Mouse (Mus musculus) thymus, postnatal 4 days (tissue): ENCODE measurements at regions not wholly inside any gene's neighbourhood (a gene's known extent, or its start where the extent isn't known, plus 50 kb on each side); places are given as distances from the start of the nearest gene placed in this dataset.
A peak's percentile ranks its signal among the peaks of the same experiment; 100 is the strongest.

Experiments
- DNase-seq: peaks from one replicate; pipeline ENCODE4 v3.0.0; 2021

DNA sequence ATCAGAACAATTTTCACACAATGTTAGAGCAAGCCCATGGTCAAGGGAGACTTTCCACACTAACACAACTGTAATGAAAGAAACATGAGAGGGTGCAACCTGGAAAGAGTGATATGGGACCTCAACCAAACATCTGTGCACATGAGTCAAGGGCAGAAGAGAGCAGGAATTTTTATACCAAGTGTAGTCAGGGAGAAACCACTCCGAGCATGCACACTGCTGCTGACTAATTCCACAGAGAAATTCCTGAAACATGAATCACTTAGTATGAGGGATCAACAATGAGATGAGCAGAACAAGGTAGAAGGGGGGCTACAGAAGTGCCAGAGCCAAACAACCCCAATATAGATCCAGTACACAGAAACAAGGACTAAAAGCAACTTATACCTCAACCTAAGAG is 363.1 kb upstream of the Fbxo33 start:
- no peak for DNase-seq

DNA sequence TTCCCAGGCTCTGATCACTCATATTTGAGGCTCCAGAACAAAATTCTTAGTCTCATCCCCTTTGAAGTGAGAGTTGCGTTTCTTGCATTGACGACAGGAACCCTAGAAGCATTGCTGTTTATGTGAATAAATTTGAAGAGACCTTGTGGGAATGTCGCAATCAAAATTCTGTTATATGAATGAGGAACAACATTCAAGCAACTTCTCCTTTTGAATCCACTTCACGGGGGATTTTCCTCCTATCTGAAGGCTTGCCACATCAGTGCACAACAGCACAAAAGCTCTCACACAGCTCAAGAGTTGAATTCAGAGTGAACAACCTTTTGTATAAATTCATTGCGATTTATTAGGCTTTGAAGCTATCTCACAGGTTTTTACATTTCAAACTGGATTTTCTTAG is 360.2 kb upstream of the Fbxo33 start:
- DNase-seq = no peak

DNA sequence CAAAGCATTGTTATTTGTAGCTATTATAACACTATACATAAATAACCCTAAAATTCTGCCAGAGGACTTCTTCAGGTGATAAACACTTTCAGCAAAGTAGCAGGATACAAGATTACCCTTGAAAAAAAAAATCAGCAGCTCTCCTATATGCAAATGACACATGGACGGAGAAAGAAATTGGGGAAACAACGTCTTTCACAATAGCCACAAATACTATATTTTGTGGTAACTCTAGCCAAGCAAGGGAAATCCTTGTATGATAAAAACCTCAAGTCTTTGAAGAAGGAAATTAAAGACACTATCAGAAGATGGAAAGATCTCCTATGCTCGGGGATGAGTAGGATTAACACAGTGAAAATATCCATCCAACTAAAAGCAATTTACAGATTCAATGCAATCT is 344.4 kb upstream of the Fbxo33 start:
- DNase-seq = no peak

DNA sequence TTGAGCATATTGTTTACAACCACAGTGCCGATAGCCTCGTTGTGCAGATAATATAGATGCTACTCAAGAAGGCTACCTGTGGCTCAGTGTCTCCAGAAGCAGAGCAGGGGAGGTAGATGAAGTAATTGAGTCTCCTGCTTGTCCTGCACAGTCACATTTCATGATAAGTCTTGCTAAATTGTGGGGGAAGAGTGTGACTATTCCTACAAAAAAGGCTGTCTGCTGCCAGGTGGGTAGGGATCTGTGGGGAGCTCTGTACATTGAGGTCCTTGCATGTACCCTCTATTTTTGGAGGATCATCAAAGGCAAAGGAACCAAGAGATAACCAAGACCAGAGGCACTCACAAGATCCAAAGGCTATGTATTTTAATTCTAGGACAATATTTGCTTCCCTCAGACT is 320.3 kb upstream of the Fbxo33 start:
- no peak for DNase-seq

DNA sequence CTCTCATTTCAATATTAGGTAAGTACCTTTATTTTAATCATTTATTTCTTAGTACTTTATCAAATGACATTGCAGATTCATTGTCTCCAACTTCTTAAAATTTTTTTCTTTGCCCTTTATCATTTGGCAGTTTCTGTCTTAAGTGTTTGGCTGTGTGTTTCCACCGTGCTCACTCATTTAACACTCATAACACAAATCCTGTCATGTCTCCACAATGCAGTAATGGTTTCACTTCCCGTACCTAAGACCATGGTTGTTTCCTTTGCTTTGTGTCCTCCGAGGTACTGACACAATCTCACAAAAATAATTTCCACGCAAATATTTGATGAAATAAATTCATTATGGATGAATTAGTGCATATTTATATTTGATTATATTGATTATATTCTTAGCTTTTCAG is 311.0 kb upstream of the Fbxo33 start:
- DNase-seq = no peak

DNA sequence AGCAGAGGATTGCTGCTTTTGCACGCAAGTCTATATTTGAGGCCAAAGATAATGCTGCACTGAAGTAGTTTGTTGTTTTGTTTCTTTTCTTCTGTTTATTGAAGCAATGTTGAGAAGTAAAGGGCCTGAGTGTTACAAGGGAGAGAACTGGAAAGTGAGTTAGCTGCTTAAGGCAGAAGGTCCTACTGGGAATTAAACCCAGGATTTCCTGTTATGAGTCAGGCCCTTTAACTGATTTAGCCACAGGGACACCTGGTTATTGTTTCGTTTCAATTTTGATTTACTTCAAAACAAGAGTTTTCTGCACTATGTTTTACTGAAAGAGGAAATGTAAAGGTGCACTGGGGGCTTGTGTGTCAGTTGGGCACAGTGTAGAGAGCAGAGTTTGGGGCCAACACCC is 303.8 kb upstream of the Fbxo33 start:
- DNase-seq = no peak

DNA sequence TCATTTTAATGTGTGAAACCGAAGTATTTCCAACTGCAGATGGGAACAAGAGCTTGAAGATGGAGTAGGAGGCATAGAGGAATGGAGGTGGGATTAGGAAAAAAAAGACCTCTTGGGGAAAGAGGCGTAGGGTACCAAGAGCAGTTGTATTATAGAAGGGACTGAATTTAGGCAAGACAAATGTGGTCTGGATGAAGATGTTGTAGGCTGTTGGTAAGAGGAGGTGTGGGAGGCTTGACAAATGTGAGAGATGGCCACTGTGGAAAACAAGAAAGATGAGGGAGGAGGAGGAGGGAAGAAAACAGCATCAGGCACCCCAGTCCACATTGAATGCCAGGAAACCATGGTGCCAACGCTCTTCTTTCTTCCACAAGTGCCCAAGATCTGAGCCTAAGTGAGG is 302.4 kb upstream of the Fbxo33 start:
- DNase-seq = no peak

DNA sequence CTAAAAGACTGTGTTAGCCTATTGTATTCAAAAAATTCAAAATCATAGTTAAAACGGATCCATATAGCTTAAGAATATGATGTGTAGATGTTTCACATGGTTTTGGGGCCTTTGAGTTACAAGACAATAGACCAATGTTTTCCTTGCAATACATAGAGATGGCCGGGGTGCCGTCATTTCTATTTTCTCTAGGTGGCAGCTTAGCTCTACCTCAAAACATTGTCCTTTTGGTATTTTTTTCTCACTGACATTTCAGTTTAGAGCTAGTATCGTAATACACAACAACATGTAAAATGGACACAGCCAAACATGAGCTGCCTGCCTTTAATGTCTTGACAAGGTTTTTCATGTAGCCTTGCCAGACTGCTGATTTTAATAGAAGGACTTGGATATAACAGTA is 290.3 kb upstream of the Fbxo33 start:
- DNase-seq = no peak

DNA sequence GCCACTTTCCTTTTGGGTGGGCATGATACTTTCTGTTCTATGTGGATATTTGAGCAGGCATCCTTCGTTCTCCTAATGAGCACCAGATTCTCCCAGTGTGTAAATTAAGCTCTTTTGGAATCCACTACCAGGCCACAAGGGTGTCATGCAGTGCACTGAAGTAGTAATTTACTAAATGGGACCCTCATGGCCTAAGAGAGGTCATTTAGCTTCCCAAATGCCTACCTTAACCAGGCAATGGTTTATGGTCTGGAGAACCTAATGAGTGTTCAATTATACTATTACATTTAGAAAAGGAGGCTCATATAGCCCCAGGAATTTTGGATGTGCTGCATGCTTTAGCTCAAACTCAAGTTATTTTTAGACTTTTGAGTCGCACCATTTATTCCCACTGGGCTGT is 289.6 kb upstream of the Fbxo33 start:
- no peak for DNase-seq

DNA sequence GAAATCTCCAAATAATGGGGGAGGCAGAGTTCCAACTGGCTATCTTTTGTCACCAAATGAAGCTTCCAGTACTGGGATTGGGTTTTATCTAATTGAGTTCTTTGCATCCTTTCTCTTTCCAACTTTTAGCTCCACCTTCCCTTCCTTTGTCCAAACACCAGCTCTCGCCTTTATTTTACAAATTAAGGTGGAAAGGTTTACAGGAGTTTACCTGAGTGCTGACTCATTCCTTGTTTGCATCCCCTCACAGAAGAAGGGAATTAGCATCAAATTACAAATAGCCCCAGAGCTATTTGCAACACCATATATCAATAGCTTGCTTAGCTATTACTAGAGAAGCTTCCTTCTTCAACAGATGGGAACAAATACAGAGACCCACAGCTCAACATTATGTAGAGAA is 287.9 kb upstream of the Fbxo33 start:
- DNase-seq = no peak

DNA sequence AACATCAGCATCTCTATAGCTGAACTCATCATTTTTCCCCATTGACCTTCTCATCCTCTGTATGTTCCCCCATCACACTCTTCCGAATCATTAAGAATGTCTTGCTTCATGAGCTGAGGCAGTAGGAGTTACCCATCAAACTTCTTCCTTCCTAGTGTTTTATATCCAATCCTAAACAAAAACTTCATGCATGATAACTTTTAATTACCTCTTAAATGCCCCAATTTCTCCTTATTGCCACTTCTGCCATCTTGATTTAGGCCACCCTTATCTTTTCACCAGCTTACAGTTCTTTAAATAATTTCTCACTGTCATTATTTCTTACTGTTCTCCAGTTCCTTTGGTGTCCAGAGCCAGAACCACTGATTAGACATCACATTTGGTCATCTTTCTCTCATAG is 277.9 kb upstream of the Fbxo33 start:
- DNase-seq = no peak

DNA sequence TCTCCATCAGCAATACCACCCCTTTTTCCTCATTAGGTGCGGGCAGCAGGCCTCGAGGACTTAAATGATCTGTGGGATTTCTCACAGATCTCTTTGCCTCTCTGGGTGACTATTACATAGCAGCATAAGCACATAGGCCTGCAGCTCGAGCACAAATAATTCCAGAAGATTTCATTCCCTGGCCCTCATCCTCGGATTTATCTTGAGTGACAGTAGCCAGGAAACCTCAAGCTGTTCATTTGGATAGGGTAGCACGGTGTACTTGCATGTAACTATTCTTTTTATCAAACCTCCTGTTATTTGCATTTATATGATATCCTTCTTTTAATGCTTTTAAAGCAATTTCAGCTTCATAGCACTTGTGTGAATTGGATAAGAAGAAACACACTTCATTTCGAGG is 268.5 kb upstream of the Fbxo33 start:
- DNase-seq = no peak

DNA sequence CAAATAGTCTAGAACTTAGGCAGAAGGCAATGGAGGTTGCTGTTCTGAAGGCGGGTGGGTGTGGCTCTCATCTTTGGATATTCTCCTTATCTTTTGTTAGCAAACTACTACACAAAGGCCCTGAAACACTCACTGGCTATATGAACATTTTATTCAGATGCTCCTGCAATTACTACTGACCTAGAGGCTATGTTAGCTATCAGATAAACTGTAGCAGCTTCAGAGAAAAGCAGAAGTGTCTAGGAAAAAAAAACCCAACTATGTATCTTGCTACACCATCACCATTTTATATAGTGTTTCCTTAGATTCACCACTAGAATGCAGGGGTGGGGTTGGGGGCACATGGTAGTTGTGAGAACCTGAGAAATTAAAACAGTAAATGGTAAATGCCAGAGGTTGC is 268.0 kb upstream of the Fbxo33 start:
- no peak for DNase-seq

DNA sequence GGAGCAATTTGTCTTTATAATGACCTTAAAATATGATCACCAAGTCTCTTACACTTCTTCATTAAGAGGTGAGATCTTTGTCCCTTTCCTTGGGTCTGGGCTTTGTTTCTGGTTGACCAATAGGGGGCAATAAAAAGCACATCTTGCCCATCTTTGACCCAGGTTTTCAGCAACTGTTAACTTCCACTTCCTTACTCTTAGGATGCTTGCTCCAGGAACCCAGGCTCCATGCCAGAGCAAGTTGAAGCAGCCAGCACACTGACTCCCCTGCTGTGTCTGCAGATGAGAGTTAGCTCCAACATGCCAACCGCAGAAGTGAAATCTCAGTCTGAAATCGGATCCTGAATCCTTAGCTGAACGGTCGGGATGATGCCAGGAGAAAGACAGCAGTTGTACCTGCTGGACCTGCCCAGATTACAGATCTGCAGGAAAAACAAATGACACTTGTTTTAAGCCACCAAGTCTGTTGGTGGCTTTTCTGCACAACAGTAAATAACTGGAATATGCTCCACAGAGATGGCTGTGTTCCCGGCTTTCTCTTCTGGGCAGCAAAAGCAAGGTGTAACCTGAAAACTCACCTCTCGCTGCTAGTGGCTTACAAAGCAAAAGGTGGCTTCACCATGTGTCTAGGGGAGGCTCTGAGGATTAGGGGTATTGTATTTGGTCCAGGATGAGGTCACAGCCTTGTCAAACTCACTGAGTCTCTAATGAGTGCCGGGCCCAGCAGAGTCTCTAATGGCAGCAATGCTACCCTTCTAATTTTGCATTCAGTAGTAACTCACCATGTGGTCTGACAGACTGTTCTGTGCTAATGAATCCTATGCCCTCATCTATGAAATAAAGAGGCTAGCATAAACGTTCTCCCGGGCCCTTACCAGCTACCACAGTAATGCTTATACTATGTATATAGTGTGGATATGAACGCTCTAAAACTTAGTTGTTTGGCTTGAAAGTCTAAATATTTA is 241.8 kb upstream of the Fbxo33 start:
- DNase-seq = no peak

DNA sequence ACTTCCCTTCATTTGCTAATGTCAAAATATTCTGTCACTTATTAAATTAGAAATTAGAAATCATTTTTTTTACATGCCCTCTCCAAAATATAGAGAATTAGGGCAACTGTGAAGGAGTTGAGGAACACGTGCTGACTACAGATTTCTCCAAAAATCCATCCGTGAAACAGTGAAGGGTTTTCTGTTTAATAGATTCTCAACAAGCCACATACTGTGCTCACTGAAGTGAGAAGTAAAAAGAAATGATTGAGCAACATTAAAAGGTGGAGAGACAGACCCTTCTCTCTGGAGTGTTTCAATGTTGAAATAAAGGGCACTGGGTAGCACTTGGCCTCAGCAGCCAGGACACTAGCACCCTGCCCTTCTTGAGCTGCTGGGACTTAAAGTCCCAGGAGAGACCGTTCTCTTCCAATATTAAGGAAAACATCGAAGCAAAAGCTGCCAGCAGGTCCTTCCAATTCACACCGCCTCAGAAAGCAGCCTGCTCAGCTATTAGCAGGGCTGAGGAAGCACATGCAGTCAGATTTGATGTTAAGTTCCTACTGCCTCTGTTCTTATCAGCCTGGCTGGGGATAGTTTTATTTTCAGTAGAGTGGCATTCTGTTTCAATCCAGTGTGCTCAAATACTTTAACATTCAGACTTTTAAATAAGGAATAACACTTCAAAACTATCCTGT is 236.8 kb upstream of the Fbxo33 start:
- no peak for DNase-seq

DNA sequence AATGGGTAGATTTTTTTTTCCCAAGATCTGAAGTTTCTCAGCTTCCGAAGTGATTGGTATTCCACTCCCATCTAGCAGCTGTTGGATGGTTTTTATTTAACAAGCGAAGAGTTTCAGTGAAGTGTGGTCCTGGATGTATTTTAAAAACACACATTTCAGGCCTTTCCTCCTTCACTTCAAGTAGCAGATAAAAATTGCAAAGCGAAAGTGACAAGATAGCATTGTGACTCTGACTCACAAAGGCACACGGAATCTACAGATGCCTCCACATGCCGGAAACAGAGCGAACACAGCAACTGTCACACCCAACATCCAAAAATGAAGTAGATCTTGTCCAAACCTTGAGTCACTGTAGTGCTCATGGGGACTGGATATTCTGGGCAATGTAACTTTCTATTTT is 195.5 kb upstream of the Fbxo33 start:
- DNase-seq = no peak

DNA sequence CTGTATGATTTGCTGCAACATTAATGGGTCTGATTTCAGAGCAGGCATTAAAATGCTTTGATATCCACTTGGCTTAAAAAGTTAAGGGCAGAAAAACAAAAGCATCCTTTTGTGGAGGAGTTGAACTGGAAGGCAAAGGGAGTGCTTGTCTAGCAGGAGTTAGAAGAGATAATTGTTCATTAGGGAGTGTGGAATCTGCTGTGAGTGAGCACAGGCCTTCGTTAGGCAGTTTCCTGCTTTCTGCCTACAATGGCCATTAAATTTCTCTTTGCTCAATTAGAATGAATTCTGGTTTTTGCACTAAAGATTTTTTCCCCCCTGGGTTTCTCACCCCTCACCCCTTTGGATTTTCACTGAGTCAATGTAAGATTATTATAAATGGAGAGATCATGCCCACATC is 192.0 kb upstream of the Fbxo33 start:
- no peak for DNase-seq

DNA sequence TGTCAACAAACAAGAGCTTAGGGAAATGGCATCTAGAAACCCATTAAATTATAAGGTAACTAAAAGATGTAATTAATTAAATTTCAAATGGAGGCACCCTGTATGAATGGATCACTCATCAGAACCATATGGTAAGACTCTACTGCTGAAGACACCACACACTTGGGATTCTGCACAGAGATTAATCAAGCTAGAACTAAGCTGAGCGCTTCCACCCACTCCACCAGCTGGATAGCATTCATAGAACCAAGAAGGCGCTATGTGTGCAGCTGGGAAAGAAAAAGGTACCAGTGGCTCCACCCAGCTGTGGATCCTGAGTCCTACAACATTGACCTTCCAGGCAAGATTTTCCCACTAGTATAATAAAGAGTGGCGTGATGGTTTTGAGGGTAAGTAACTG is 171.6 kb upstream of the Fbxo33 start:
- DNase-seq = no peak

DNA sequence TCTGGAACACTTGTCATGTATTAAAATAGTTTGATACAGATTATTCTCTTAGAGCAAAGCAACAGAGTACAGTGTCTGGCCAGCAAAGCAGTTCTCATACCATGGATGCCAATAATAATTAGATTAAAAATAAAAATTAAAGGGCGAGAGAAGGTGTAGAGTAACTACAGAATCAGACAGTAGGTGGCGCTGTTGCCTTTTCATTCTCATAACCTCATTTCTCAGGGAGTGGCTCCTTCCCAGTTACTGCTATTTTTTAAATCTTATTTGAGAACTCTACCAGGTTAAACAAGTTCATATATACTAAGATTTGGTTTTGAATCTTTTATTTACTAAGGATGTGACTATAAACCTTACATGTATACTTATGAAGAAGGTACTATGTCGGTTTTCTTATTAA is 163.3 kb upstream of the Fbxo33 start:
- peak; percentile 34 for DNase-seq

DNA sequence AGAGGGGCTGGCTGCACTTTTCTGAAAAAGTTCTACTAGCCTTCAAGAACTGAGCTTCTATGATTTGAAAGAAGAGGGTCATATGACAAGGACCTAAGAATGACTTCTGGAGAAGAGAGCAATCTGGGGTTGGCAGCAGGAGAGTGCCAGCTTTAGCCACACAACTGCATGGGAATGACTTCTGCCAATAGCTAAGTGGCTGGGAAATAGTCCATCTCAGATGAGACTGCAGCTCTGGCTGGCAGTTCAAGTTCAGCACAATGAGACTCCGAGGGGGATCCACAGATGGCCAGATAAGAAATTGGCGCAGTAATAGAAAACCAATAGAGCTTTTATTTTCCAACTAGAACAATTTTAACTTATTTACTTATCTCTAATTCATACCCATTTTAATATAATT is 122.1 kb upstream of the Fbxo33 start:
- DNase-seq = no peak

DNA sequence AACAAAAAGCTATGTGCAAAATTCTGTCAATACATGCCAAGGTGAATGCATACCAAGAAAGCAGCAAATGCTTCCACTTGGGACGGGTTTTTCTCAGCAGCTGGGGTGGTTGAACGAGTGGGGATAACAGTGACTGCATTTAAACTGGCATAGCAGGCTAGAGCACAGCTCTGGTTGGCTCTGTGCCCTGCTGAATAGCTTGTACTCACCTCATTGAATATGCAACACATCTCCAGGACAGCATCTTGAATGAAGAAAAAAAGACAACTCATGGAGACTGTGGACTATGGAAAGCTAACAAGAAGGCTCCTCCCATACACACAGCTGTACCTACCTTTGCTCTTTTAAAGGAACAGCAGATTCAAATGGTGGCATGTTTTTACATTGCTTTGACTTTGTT is 111.2 kb upstream of the Fbxo33 start:
- DNase-seq = no peak

DNA sequence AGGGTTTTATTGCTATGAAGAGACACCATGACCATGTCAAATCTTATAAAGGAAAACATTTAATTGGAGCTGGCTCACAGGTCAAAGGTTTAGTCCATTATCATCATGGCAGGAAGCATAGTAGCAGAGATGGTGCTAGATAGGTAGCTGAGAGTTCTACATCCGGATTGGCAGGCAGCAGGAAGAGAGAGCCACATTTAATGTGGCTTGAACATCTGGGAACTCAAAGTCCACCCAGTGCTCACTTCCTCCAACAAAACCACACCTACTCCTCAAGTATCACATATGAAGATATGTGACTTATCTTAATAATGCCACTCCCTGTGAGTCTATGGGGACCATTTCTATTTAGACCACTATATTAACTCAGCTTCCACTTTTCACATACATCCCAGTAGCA is 93.2 kb upstream of the Fbxo33 start:
- no peak for DNase-seq

DNA sequence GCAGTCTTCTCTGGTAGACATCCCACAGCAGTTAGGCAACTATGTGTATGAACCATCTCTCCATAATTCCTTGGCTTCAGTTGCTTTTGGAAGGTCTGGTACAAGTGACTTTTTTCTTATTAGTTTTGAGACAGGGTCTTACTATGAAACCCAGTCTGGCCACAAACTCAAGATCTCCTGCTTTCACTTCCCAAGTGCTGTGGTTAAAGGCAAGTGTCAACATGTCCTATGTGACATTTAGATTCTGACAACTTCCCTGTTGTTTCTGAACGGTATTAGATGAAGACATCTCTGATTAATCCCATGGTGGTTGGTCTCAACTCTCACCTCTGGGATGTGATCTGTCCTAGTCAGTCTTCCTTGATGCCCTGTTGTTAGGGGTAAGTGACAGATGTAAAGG is 88.4 kb upstream of the Fbxo33 start:
- no peak for DNase-seq

DNA sequence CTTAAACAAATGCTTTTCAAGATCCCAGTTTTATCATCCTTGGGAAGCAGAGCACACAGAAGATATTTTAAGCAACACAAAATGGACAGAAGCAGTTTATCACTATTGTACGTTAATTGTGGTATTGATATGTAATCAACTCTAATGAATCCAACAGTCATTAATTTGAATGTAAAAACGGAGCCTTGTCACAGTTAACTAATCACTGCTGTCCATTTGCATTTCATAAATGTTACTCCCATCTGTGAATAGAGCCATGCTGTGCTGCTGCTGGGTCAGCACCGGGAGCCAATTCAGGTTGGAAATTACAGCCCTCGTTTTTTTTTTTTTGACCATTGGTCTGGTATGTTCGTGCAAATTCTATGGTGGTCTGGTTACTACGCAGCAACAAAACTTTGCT is 85.0 kb upstream of the Fbxo33 start:
- DNase-seq = no peak
